Mouse (Mus musculus) myocyte (in vitro differentiated cells): ENCODE data around the gene Gucy1a1. TPM values are rescaled to one million over a fixed set of nuclear protein-coding genes. Genes with fewer than 3 reads are reported as not detected.

Experiments used
- H3K27me3 ChIP-seq: one replicate; pipeline ENCODE4 v1.6.1; 2011; ENCODE audit not compliant: control insufficient read depth, insufficient read depth, insufficient read length
- H3K36me3 ChIP-seq: one replicate; pipeline ENCODE4 v1.6.1; 2011; ENCODE audit not compliant: control insufficient read depth, insufficient read depth
- H3K4me2 ChIP-seq: one replicate; pipeline ENCODE4 v1.6.1; 2011; ENCODE audit warnings: low read depth, control low read depth
- H3K4me3 ChIP-seq: one replicate; pipeline ENCODE4 v1.5.1; 2011; ENCODE audit warnings: mild to moderate bottlenecking, control low read depth, moderate library complexity
- H3K79me2 ChIP-seq: one replicate; pipeline ENCODE4 v1.6.1; 2011; ENCODE audit not compliant: control insufficient read depth, insufficient read depth
- H3ac ChIP-seq: one replicate; pipeline ENCODE4 v1.6.1; 2011; ENCODE audit not compliant: control insufficient read depth, insufficient read length
- CEBPB ChIP-seq: IDR thresholded peaks from 2 replicates; pipeline ENCODE4 v1.6.1; 2011; ENCODE audit warnings: mild to moderate bottlenecking, moderate library complexity; ENCODE audit not compliant: poor library complexity, insufficient read depth, severe bottlenecking
- E2F4 ChIP-seq: IDR thresholded peaks from one replicate; pipeline ENCODE4 v1.6.1; 2011; ENCODE audit warnings: mild to moderate bottlenecking, control low read depth, moderate library complexity; ENCODE audit not compliant: insufficient read depth
- MAX ChIP-seq: IDR thresholded peaks from one replicate; pipeline ENCODE4 v1.6.1; 2011; ENCODE audit warnings: low read depth, mild to moderate bottlenecking, control low read depth
- MYOD1 ChIP-seq, 3 experiments: IDR thresholded peaks; one replicate each; pipeline ENCODE4 v1.6.1; 2011; ENCODE audit warnings: control low read depth in 2 of 3, low read depth in 2 of 3, mild to moderate bottlenecking in 2 of 3, moderate library complexity in 1 of 3; ENCODE audit not compliant: insufficient read length in 2 of 3, control insufficient read depth in 1 of 3
- MYOG ChIP-seq, 3 experiments: IDR thresholded peaks; one replicate each; pipeline ENCODE4 v1.6.1; 2011; ENCODE audit warnings: control low read depth in 2 of 3, low read depth in 2 of 3, mild to moderate bottlenecking in 2 of 3; ENCODE audit not compliant: insufficient read length in 2 of 3, control insufficient read depth in 1 of 3, insufficient read depth in 1 of 3
- POLR2A ChIP-seq: IDR thresholded peaks from one replicate; pipeline ENCODE4 v1.6.1; 2011; ENCODE audit warnings: low read depth, mild to moderate bottlenecking, control low read depth, moderate library complexity; ENCODE audit not compliant: insufficient read length
- POLR2AphosphoS2 ChIP-seq: IDR thresholded peaks from one replicate; pipeline ENCODE4 v1.6.1; 2011; ENCODE audit warnings: low read depth, control low read depth; ENCODE audit not compliant: insufficient read length
- REST ChIP-seq: IDR thresholded peaks from one replicate; pipeline ENCODE4 v1.6.1; 2011; ENCODE audit warnings: mild to moderate bottlenecking, control low read depth, moderate library complexity; ENCODE audit not compliant: insufficient read depth, insufficient read length
- SRF ChIP-seq: IDR thresholded peaks from one replicate; pipeline ENCODE4 v1.6.1; 2011; ENCODE audit warnings: low read depth; ENCODE audit not compliant: control insufficient read depth, insufficient read length
- TCF12 ChIP-seq: IDR thresholded peaks from one replicate; pipeline ENCODE4 v1.6.1; 2011; ENCODE audit warnings: mild to moderate bottlenecking, control low read depth; ENCODE audit not compliant: poor library complexity, insufficient read depth, severe bottlenecking
- TCF3 ChIP-seq: IDR thresholded peaks from one replicate; pipeline ENCODE4 v1.6.1; 2011; ENCODE audit warnings: low read depth, control low read depth; ENCODE audit not compliant: insufficient read length
- USF1 ChIP-seq: IDR thresholded peaks from one replicate; pipeline ENCODE4 v1.6.1; 2011; ENCODE audit warnings: low read depth, mild to moderate bottlenecking, control low read depth, moderate library complexity
- polyA plus RNA-seq: library from polyadenylated mRNA; unstranded; fragments of >200 nt; fragmentation: generic; extraction: Trizol; gene quantifications from one replicate; pipeline ENCODE4 v1.2.1, GENCODE M21; 2012; ENCODE audit warnings: missing spikeins

Gucy1a1 gene
- polyA plus RNA-seq, 1 experiment, result not detected

- Histone ChIP-seq H3K36me3 (no peaks in the 10 kb centered on the region), H3K4me2 (no peak overlapping the region), H3ac (no peak overlapping the region), H3K27me3 (no peaks in the 10 kb centered on the region), H3K4me3 (no peak overlapping the region), H3K79me2 (no peaks in the 10 kb centered on the region)
- TF ChIP-seq MYOG (IDR thresholded peaks at IDR 0.05; ENCODE audit: control insufficient read depth in 1 of 3, insufficient read depth in 1 of 3, insufficient read length in 2 of 3, low read depth in 2 of 3), result no peak
- TF ChIP-seq CEBPB, result no peak
- no peak for TF ChIP-seq REST
- no peak for TF ChIP-seq TCF3
- no peak for TF ChIP-seq E2F4
- TF ChIP-seq MAX, result no peak
- TF ChIP-seq USF1, result no peak
- TF ChIP-seq TCF12, result no peak
- TF ChIP-seq POLR2A, result no peak
- no peak for TF ChIP-seq MYOD1 (IDR thresholded peaks at IDR 0.05; ENCODE audit: control insufficient read depth in 1 of 3, insufficient read length in 2 of 3, low read depth in 2 of 3)
- TF ChIP-seq POLR2AphosphoS2, result no peak
- TF ChIP-seq SRF, result no peak
Observed at GRCm38 (mm10) chr3:82057201-82057600, 88.4 kb downstream of the Gucy1a1 start.

GRCm38 (mm10) chr3:82054283-82054974 is 91.2 kb downstream of the Gucy1a1 start:
- TF ChIP-seq SRF (no peak), MYOG (IDR thresholded peaks at IDR 0.05; ENCODE audit: control insufficient read depth in 1 of 3, insufficient read depth in 1 of 3, insufficient read length in 2 of 3, low read depth in 2 of 3) (no peak), REST (no peak), USF1 (no peak), TCF3 (no peak), CEBPB (no peak), TCF12 (no peak), POLR2A (no peak), MYOD1 (IDR thresholded peaks at IDR 0.05; ENCODE audit: control insufficient read depth in 1 of 3, insufficient read length in 2 of 3, low read depth in 2 of 3) (no peak), POLR2AphosphoS2 (no peak)
- no peaks in the 10 kb centered on the region for H3K36me3 ChIP-seq
- H3K4me3 ChIP-seq, result no peak overlapping the region
- no peaks in the 10 kb centered on the region for H3K27me3 ChIP-seq
- H3ac ChIP-seq, result no peak overlapping the region
- H3K4me2 ChIP-seq, result no peak overlapping the region
- no peaks in the 10 kb centered on the region for H3K79me2 ChIP-seq

DNA sequence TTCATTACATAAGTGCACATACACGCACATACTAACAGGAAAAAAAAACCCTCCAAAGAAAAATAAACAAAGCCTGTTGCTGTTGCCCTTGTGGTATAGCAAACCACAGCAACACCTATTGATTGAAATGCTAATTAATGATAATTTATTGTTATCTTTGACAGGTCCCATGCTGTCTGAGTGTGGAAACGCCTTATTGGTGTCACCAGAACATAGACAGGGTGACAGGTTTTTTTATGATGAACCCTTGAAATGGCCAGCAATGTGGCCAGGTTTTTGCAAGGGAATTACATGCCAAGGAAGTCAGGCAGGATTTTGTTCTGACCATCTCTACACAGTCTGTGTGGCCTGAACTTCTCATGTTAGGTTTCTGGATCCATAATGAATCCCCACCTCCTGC is 93.6 kb downstream of the Gucy1a1 start:
- H3ac ChIP-seq, result no peak overlapping the region
- no peak overlapping the region for H3K4me2 ChIP-seq
- no peak overlapping the region for H3K4me3 ChIP-seq
- H3K27me3 ChIP-seq, result no peaks in the 10 kb centered on the region
- TF ChIP-seq USF1 (no peak), POLR2AphosphoS2 (no peak), SRF (no peak), POLR2A (no peak), REST (no peak), E2F4 (no peak), TCF12 (no peak)
- no peaks in the 10 kb centered on the region for H3K36me3 ChIP-seq
- H3K79me2 ChIP-seq, result no peaks in the 10 kb centered on the region

DNA sequence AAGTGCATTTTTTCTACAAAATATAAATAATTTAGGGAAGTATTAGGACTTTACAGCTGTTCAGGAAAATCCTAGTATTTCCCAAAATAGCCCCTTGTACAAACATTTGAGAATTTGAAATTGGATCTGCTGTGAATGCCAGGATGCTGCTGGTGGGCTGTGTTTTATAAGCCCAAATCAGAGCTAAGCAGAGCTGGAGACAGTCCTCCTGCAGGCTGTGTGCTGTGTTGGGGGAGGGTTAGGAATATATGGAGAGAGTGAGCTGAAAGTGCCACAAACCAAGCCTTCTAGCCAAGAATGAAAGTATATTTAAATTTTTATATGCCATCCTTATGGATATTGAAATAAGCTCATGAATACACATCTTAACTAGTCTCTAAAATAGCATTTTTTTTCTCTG is 94.1 kb downstream of the Gucy1a1 start:
- peaks cover 3% of the 10 kb centered on the region for H3K27me3 ChIP-seq
- TF ChIP-seq SRF, result no peak
- no peak for TF ChIP-seq POLR2A
- no peak for TF ChIP-seq CEBPB
- no peak for TF ChIP-seq E2F4
- TF ChIP-seq POLR2AphosphoS2, result no peak
- TF ChIP-seq TCF12, result no peak
- no peak for TF ChIP-seq MAX
- no peak for TF ChIP-seq REST
- no peak for TF ChIP-seq MYOD1 (IDR thresholded peaks at IDR 0.05; ENCODE audit: control insufficient read depth in 1 of 3, insufficient read length in 2 of 3, low read depth in 2 of 3)
- TF ChIP-seq MYOG (IDR thresholded peaks at IDR 0.05; ENCODE audit: control insufficient read depth in 1 of 3, insufficient read depth in 1 of 3, insufficient read length in 2 of 3, low read depth in 2 of 3), result no peak
- no peak for TF ChIP-seq USF1
- no peak for TF ChIP-seq TCF3
- H3K36me3 ChIP-seq, result no peaks in the 10 kb centered on the region
- H3ac ChIP-seq, result no peak overlapping the region
- H3K79me2 ChIP-seq, result no peaks in the 10 kb centered on the region
- no peak overlapping the region for H3K4me2 ChIP-seq
- no peak overlapping the region for H3K4me3 ChIP-seq
